Mouse (Mus musculus) hindbrain, embryonic 16.5 days (tissue): ENCODE measurements around the gene Pard3. TPM values are rescaled to one million over a fixed set of nuclear protein-coding genes. Genes with fewer than 3 reads are reported as not detected.

ENCODE experiments used
- ATAC-seq: fragments of 200-750 bp; cut with Nextera tagmentation; 2 replicates; pipeline ENCODE4 v1.8.0; 2017; ENCODE audit warnings: moderate TSS enrichment, moderate library complexity
- H3K27ac ChIP-seq: fragments of 300-500 bp; sonication (generic); 2 replicates; pipeline ENCODE4 v1.5.1; 2014; ENCODE audit warnings: low read depth, mild to moderate bottlenecking, control low read depth, low read length, moderate library complexity
- H3K27me3 ChIP-seq: fragments of 300-500 bp; sonication (generic); replicated peaks from 2 replicates; pipeline ENCODE4 v1.6.1; 2014; ENCODE audit warnings: low read length; ENCODE audit not compliant: control insufficient read depth, insufficient read depth
- H3K36me3 ChIP-seq: fragments of 300-500 bp; sonication (generic); 2 replicates; pipeline ENCODE4 v1.6.1; 2014; ENCODE audit warnings: mild to moderate bottlenecking, low read length, moderate library complexity, mixed read lengths; ENCODE audit not compliant: control insufficient read depth, insufficient read depth
- H3K4me1 ChIP-seq: fragments of 300-500 bp; sonication (generic); 2 replicates; pipeline ENCODE4 v1.6.1; 2014; ENCODE audit warnings: low read depth, low read length; ENCODE audit not compliant: control insufficient read depth, insufficient read depth
- H3K4me2 ChIP-seq: fragments of 300-500 bp; sonication (generic); 2 replicates; pipeline ENCODE4 v1.6.1; 2014; ENCODE audit warnings: mild to moderate bottlenecking, low read length, control low read depth, moderate library complexity
- H3K4me3 ChIP-seq: fragments of 300-500 bp; sonication (generic); 2 replicates; pipeline ENCODE4 v1.5.1; 2014; ENCODE audit warnings: mild to moderate bottlenecking, low read length, control low read depth, moderate library complexity
- H3K9ac ChIP-seq: fragments of 300-500 bp; sonication (generic); 2 replicates; pipeline ENCODE4 v1.6.1; 2014; ENCODE audit warnings: low read depth, mild to moderate bottlenecking, control low read depth, low read length, moderate library complexity
- H3K9me3 ChIP-seq: fragments of 300-500 bp; sonication (generic); 2 replicates; pipeline ENCODE4 v1.6.1; 2014; ENCODE audit warnings: mild to moderate bottlenecking, low read length, moderate library complexity; ENCODE audit not compliant: control insufficient read depth
- WGBS: fragments of 180-500 bp; shearing (Covaris S2); extraction: QIAGEN DNeasy Blood & Tissue Kit; methylation state at CpG from one replicate; pipeline ENCODE4 v1.1.7; 2014; 5-methylcytosine and 5-hydroxymethylcytosine counted together
- polyA plus RNA-seq: library from polyadenylated mRNA; unstranded; fragments of >200 nt; fragmentation: Nextera tagmentation; extraction: Ambion mirVana; gene quantifications from 2 replicates; pipeline ENCODE4 v1.2.1, GENCODE M21; 2015

Pard3 gene
- polyA plus RNA-seq, 1 experiment from 2014 or later: 12.1 TPM

GRCm38 (mm10) chr8:127175160-127175836 lies 111.6 kb downstream of the Pard3 start:
- 91% methylated on average over 6 of the region's 6 CpGs for WGBS
- Histone ChIP-seq H3K4me2 (no peak overlapping the region), H3K9me3 (no peaks in the 10 kb centered on the region), H3K4me1 (no peaks in the 10 kb centered on the region), H3K9ac (no peak overlapping the region), H3K27ac (no peak overlapping the region), H3K4me3 (no peak overlapping the region), H3K36me3 (no peaks in the 10 kb centered on the region), H3K27me3 (no peaks in the 10 kb centered on the region)
- no peak for ATAC-seq

- no peaks in the 10 kb centered on the region; the same call in 1 of the 2 replicates for H3K4me1 ChIP-seq
- no peaks in the 10 kb centered on the region for H3K36me3 ChIP-seq
- peak; percentile 68 for ATAC-seq
- no peak overlapping the region for H3K4me3 ChIP-seq
- no peak overlapping the region for H3K27ac ChIP-seq
- no peak overlapping the region for H3K9ac ChIP-seq
- no peak overlapping the region for H3K4me2 ChIP-seq
- no peaks in the 10 kb centered on the region for H3K9me3 ChIP-seq
- no peaks in the 10 kb centered on the region for H3K27me3 ChIP-seq
- 59% methylated on average over 4 of the region's 4 CpGs for WGBS
Observed at GRCm38 (mm10) chr8:127178634-127179033, 114.9 kb downstream of the Pard3 start.

- Histone ChIP-seq H3K4me3 (no peak overlapping the region), H3K9me3 (no peaks in the 10 kb centered on the region), H3K36me3 (no peaks in the 10 kb centered on the region), H3K27me3 (no peaks in the 10 kb centered on the region), H3K27ac (no peak overlapping the region), H3K9ac (no peak overlapping the region), H3K4me1 (peaks cover 2% of the 10 kb centered on the region; the same call in 1 of the 2 replicates), H3K4me2 (no peak overlapping the region)
- 94% methylated on average over 3 of the region's 3 CpGs for WGBS
- ATAC-seq: no peak
Observed at GRCm38 (mm10) chr8:127181246-127181645, 117.6 kb downstream of the Pard3 start.

GRCm38 (mm10) chr8:127182065-127182464 lies 118.4 kb downstream of the Pard3 start:
- H3K27ac ChIP-seq: no peak overlapping the region
- no peaks in the 10 kb centered on the region for H3K36me3 ChIP-seq
- no peak for ATAC-seq
- no peaks in the 10 kb centered on the region for H3K9me3 ChIP-seq
- WGBS: 71% methylated on average over 3 of the region's 3 CpGs
- H3K4me2 ChIP-seq: no peak overlapping the region
- H3K4me3 ChIP-seq: no peak overlapping the region
- peaks cover 2% of the 10 kb centered on the region; the same call in 1 of the 2 replicates for H3K4me1 ChIP-seq
- no peak overlapping the region for H3K9ac ChIP-seq
- no peaks in the 10 kb centered on the region for H3K27me3 ChIP-seq

- no peaks in the 10 kb centered on the region for H3K9me3 ChIP-seq
- H3K4me3 ChIP-seq: no peak overlapping the region
- no peak overlapping the region for H3K4me2 ChIP-seq
- no peak overlapping the region for H3K27ac ChIP-seq
- 52% methylated on average over 2 of the region's 2 CpGs for WGBS
- H3K4me1 ChIP-seq: peaks cover 2% of the 10 kb centered on the region; the same call in 1 of the 2 replicates
- H3K9ac ChIP-seq: no peak overlapping the region
- H3K27me3 ChIP-seq: no peaks in the 10 kb centered on the region
- H3K36me3 ChIP-seq: no peaks in the 10 kb centered on the region
- no peak for ATAC-seq
Observed at GRCm38 (mm10) chr8:127183533-127183932, 119.8 kb downstream of the Pard3 start.

- Histone ChIP-seq H3K9me3 (no peaks in the 10 kb centered on the region), H3K9ac (no peak overlapping the region), H3K4me1 (peaks cover 2% of the 10 kb centered on the region; the same call in 1 of the 2 replicates), H3K4me3 (no peak overlapping the region), H3K27ac (no peak overlapping the region), H3K36me3 (no peaks in the 10 kb centered on the region), H3K4me2 (no peak overlapping the region), H3K27me3 (no peaks in the 10 kb centered on the region)
- WGBS: 29% methylated on average over 4 of the region's 4 CpGs
- ATAC-seq: no peak; the same call in 1 of the 2 replicates
Observed at GRCm38 (mm10) chr8:127184025-127184424, 120.3 kb downstream of the Pard3 start.

GRCm38 (mm10) chr8:127185897-127186296 lies 122.2 kb downstream of the Pard3 start:
- no peak for ATAC-seq
- Histone ChIP-seq H3K36me3 (no peaks in the 10 kb centered on the region), H3K9me3 (no peaks in the 10 kb centered on the region), H3K4me1 (peaks cover 9% of the 10 kb centered on the region), H3K9ac (no peak overlapping the region), H3K4me3 (no peak overlapping the region), H3K27ac (no peak overlapping the region), H3K4me2 (no peak overlapping the region), H3K27me3 (no peaks in the 10 kb centered on the region)
- WGBS: 63% methylated on average over 7 of the region's 7 CpGs

- no peak overlapping the region for H3K4me2 ChIP-seq
- no peak overlapping the region for H3K27ac ChIP-seq
- no peaks in the 10 kb centered on the region for H3K36me3 ChIP-seq
- H3K4me3 ChIP-seq: no peak overlapping the region
- H3K27me3 ChIP-seq: no peaks in the 10 kb centered on the region
- no peak for ATAC-seq
- H3K4me1 ChIP-seq: peaks cover 23% of the 10 kb centered on the region
- no peaks in the 10 kb centered on the region for H3K9me3 ChIP-seq
- H3K9ac ChIP-seq: no peak overlapping the region
Observed at GRCm38 (mm10) chr8:127188671-127189070, 125.0 kb downstream of the Pard3 start.

GRCm38 (mm10) chr8:127190350-127190749 lies 126.7 kb downstream of the Pard3 start:
- Histone ChIP-seq H3K4me2 (peak overlapping the region; percentile 27; the same call in 1 of the 2 replicates), H3K36me3 (no peaks in the 10 kb centered on the region), H3K9ac (peak overlapping the region; percentile 15; the same call in 1 of the 2 replicates), H3K27me3 (no peaks in the 10 kb centered on the region), H3K27ac (no peak overlapping the region), H3K9me3 (no peaks in the 10 kb centered on the region), H3K4me3 (no peak overlapping the region), H3K4me1 (peaks cover 30% of the 10 kb centered on the region)
- 44% methylated on average over 7 of the region's 7 CpGs for WGBS
- peak; percentile 32; the same call in 1 of the 2 replicates for ATAC-seq
